Mouse (Mus musculus) small intestine, adult 2 months (tissue): Measurements from ENCODE around the gene Slc22a23. TPM values are rescaled to one million over a fixed set of nuclear protein-coding genes. Genes with fewer than 3 reads are reported as not detected.
A peak's percentile ranks its signal among the peaks of the same experiment; 100 is the strongest.
"Not testable (repeated sequence)": the region's sequence is repeated elsewhere in the genome, so short reads cannot be mapped to it uniquely, and the experiment has no call there.

ENCODE experiments used
- H3K27ac ChIP-seq: fragments of 200-500 bp; 2 replicates; pipeline ENCODE4 v1.5.1; 2012; ENCODE audit warnings: low read depth, low read length, control low read depth, inconsistent platforms; ENCODE audit not compliant: insufficient read depth
- H3K27me3 ChIP-seq: fragments of 200-500 bp; 2 replicates; pipeline ENCODE4 v1.6.1; 2012; ENCODE audit warnings: mild to moderate bottlenecking, moderate library complexity, low read length, inconsistent platforms; ENCODE audit not compliant: control insufficient read depth, insufficient read depth
- H3K36me3 ChIP-seq: fragments of 200-500 bp; 2 replicates; pipeline ENCODE4 v1.6.1; 2012; ENCODE audit warnings: mild to moderate bottlenecking, low read length, control low read depth, inconsistent platforms; ENCODE audit not compliant: control insufficient read depth, insufficient read depth
- H3K4me1 ChIP-seq: fragments of 200-500 bp; 2 replicates; pipeline ENCODE4 v1.6.1; 2012; ENCODE audit warnings: low read length, inconsistent platforms, mixed read lengths; ENCODE audit not compliant: control insufficient read depth, insufficient read depth, insufficient read length
- H3K4me3 ChIP-seq: fragments of 200-500 bp; 2 replicates; pipeline ENCODE4 v1.5.1; 2012; ENCODE audit warnings: low read depth, mild to moderate bottlenecking, control low read depth, inconsistent platforms, low read length, moderate library complexity
- CTCF ChIP-seq: fragments of 200-500 bp; IDR thresholded peaks from 2 replicates; pipeline ENCODE4 v1.5.1; 2012; ENCODE audit warnings: low read depth, mild to moderate bottlenecking, control low read depth, inconsistent platforms, low read length, moderate library complexity, mixed read lengths; ENCODE audit not compliant: insufficient replicate concordance, insufficient read length; ENCODE audit errors: extremely low read depth
- POLR2A ChIP-seq: fragments of 200-500 bp; IDR thresholded peaks from 2 replicates; pipeline ENCODE4 v1.6.1; 2012; ENCODE audit warnings: low read depth, mild to moderate bottlenecking, control low read depth, inconsistent platforms, low read length, moderate library complexity
- WGBS: fragments of 180-500 bp; shearing (Covaris S2); methylation state at CpG from one replicate; pipeline ENCODE4 v1.1.7; 2018; 5-methylcytosine and 5-hydroxymethylcytosine counted together
- polyA plus RNA-seq: library from polyadenylated mRNA; depleted of rRNA; stranded (reverse); fragments of >200 nt; gene quantifications from 2 replicates; pipeline ENCODE4 v1.2.3, GENCODE M21; 2012; rRNA removed

Gene Slc22a23
- polyA plus RNA-seq = 25.9 and 52.9 TPM in 2 replicates

DNA sequence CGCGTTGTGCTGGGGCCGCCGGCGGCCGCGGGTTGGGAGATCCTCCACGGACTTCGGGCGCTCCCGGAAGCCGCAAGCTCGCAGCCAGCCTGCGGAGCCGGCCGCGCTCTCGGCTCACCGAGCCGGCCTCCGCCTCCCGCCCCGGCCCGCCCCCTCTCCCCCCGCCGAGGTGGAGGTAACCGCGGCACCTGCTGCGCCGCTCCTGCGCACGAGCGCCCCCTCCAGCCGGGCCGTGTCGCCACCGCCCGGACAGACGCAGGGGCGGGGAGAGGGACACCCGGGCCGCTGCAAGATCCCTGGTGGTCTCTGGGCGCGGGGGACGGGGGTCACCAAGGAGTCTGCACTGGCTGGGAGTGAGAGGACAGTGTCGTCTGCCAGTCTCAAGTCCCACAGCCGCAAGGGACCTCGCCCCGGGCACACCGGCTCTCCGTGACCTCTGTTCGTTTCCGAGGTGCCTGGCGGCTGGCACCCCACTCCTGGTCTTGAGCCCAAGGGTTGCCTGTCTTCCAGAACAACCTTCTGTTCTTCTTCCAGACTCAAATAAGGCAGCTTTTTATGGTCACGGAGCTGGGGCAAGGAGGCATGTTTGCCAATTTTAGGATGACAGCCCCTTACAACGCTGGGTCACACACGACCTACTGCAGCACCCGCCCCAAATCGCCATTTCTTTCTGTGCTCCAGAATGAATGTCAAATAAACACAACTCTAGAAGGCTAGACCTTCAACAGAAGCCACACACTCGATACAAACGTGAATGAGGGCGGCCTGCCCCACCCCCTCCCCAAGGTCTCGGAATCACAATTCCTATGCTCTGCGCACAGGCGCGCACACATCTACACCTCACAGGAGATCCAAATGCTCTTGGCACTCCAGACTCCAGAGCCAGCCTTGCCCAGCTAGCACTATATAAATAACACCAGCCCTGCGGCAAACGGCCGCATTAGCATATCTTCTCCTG, at the start of gene Slc22a23:
Gene Slc22a23, minus strand, starts transcription at position 55 of the 958 bp plus-strand sequence.
- H3K4me1 ChIP-seq = peaks cover 9% of the 10 kb centered on the region
- WGBS = 4% methylated on average over 57 of the region's 69 CpGs
- no peaks in the 10 kb centered on the region for H3K27me3 ChIP-seq
- TF ChIP-seq CTCF = peak; percentile 50; the same call in 1 of the 2 replicates
- TF ChIP-seq POLR2A = peak; percentile 66
- H3K4me3 ChIP-seq = peak within 1 kb of the TSS; percentile 79
- no peaks in the 10 kb centered on the region for H3K36me3 ChIP-seq
- H3K27ac ChIP-seq = peak within 1 kb of the TSS; percentile 73

DNA sequence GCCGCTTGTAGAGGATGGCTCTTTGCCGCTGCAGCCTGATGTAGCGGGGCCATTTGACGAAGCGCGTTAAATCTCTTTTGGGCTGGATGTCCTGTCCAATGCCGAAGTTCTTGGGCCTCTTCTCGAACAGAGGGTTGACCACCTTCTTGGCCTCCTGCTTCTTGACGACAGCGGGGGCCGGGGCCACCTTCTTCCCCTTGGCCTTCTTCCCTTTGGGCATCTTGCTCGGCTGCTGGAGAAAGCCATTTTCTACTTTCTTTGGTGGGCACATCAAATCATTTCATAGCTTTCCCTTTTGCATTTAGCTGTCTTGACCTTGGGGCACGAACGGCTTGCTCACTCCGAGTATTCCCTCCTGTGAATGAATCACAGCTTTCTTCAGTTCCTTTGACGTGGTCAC, 49.3 kb upstream of the Slc22a23 start:
- H3K27me3 ChIP-seq, H3K4me3 ChIP-seq, H3K4me1 ChIP-seq, H3K27ac ChIP-seq, H3K36me3 ChIP-seq: not testable (repeated sequence)
- WGBS = 82% methylated on average over 14 of the region's 16 CpGs

DNA sequence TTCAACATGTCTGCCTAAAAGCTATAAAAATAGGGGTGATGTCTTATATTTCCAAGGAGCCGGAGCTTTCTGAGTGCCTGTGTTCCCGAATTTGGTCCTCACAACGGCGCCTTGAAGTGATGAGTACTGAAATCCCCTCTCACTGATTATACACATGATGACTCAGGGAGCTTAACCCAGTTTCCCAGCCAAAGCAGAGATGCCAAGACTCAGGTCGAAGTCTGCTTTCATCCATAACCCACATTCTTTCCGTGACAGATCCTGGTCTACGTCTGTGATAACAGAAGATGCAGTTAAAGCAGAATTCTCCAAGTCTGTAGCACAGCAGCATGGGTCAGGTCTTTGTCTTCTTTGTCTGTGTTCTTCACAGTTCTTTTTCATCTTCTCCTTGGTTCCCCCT, 47.4 kb upstream of the Slc22a23 start:
- 68% methylated on average over 7 of the region's 7 CpGs for WGBS
- Histone ChIP-seq H3K4me3 (no peak overlapping the region), H3K4me1 (no peaks in the 10 kb centered on the region), H3K27ac (no peak overlapping the region), H3K36me3 (no peaks in the 10 kb centered on the region), H3K27me3 (no peaks in the 10 kb centered on the region)
- TF ChIP-seq CTCF = no peak
- TF ChIP-seq POLR2A = no peak

DNA sequence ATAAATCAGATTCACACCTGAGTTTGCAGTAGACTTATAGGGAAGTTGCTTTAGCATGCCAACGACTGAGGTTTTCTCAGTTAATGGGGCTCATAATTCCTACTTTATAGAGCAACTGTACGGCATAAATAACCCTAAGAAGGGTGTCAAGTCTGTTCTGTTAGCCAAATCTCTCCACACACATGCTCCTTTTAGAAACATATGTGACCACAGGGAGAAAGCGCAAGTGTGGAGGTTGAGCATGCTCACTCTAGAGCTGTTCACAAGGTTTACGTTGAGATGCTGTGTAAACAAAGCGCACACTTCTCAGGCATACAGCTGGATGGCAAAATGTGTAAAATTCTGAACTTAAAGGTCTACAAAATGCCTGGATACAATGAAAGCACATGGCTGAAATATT, 43.2 kb upstream of the Slc22a23 start:
- no peak overlapping the region for H3K4me3 ChIP-seq
- TF ChIP-seq POLR2A (no peak), CTCF (no peak)
- no peaks in the 10 kb centered on the region for H3K27me3 ChIP-seq
- H3K27ac ChIP-seq = no peak overlapping the region
- 91% methylated on average over 5 of the region's 5 CpGs for WGBS
- no peaks in the 10 kb centered on the region for H3K4me1 ChIP-seq
- H3K36me3 ChIP-seq = no peaks in the 10 kb centered on the region

DNA sequence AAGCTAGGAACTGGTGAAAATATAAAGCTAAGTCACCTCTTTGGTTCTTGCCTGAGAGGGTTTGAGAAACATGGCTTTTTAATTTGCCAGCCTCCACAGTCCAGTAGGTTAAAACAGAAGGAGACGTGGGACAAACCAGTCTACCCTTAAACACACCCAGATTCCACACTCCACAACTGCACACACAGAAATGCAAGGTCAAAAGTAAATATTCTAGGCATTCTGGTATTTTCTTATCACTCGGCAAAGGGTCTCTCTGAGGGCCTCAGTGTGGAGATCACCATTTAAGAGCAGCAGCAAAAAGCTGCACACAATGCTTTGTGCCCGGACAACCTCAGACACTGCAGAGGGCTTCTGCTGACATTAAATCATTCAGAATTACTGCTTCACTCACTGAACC, 38.4 kb upstream of the Slc22a23 start:
- TF ChIP-seq POLR2A = no peak
- TF ChIP-seq CTCF = no peak
- Histone ChIP-seq H3K4me1 (no peaks in the 10 kb centered on the region), H3K27ac (no peak overlapping the region), H3K4me3 (no peak overlapping the region), H3K36me3 (no peaks in the 10 kb centered on the region), H3K27me3 (no peaks in the 10 kb centered on the region)
- WGBS = 74% methylated on average over 3 of the region's 3 CpGs

DNA sequence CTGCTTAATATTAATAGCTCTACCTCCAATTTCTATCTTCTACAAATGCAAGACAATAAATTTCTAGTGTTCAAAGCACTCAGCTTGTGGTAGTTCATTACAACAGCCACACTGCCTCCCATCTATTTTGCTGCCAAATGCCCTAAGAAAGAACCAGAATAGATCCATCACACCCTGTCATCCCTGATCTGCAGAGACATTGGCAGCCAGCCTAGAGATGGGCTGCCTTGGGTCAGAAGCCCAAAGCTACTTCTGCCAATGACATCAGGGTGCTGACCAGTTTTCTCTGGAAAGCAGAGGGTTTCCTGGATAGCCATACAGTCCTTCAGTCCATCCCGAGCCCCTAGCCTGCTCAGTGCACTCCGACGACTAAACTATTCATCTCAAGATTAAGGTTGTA, 33.9 kb upstream of the Slc22a23 start:
- WGBS = 87% methylated on average over 3 of the region's 3 CpGs
- no peaks in the 10 kb centered on the region for H3K27me3 ChIP-seq
- no peak for TF ChIP-seq POLR2A
- TF ChIP-seq CTCF = no peak

DNA sequence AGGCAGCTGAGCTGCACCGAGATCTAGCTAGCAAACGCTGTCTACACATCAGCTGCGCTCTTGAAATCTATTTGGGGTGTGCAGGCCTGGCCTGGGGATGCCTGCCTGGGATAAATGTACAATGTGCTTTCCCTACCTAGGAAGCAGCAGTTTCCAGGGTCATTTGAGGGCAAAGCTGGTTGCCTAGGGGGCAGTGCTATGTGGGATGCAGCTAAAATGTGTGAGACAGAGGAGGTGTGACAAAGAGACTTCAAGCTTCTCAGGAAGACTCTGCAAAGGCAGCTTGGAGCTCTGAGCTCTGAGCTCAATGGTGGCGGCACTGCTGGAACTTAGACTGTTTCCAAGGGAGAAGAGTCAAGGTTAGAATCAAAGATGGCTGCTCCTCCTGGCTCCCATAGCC, 30.2 kb upstream of the Slc22a23 start:
- H3K4me1 ChIP-seq = no peaks in the 10 kb centered on the region
- H3K36me3 ChIP-seq = no peaks in the 10 kb centered on the region
- WGBS = 86% methylated on average over 4 of the region's 4 CpGs
- no peak overlapping the region for H3K4me3 ChIP-seq
- H3K27me3 ChIP-seq = no peaks in the 10 kb centered on the region
- no peak overlapping the region for H3K27ac ChIP-seq
- no peak for TF ChIP-seq CTCF
- TF ChIP-seq POLR2A = no peak

More for the DNA sequence above, 33.9 kb upstream of the Slc22a23 start:
- Histone ChIP-seq H3K36me3 (no peaks in the 10 kb centered on the region), H3K4me1 (no peaks in the 10 kb centered on the region), H3K4me3 (no peak overlapping the region), H3K27ac (no peak overlapping the region)
